Mouse (Mus musculus): ENCODE results near the gene Zfp791.

Zfp791 gene

GRCm38 (mm10) chr8:85083108-85083813 is 39.6 kb downstream of the Zfp791 start, which contains the start of gene Man2b1:
Man2b1 (plus strand) TSS chr8:85083270.
- peak; percentile 83 for DNase-seq (ENCODE audit: extremely low read depth, low read depth)

- peak; percentile 55 for DNase-seq (ENCODE audit: extremely low read depth, low read depth)
Measured at GRCm38 (mm10) chr8:85082169-85082568, 40.7 kb downstream of the Zfp791 start.

GRCm38 (mm10) chr8:85081216-85081555 is 41.7 kb downstream of the Zfp791 start, which contains the start of gene Wdr83:
Wdr83 (minus strand) TSS chr8:85081306.
- DNase-seq (ENCODE audit: extremely low read depth, low read depth) = peak; percentile 94

GRCm38 (mm10) chr8:85080532-85081215 is 42.2 kb downstream of the Zfp791 start, which contains the start of gene Wdr83os:
Wdr83os (plus strand) TSS chr8:85080740.
- peak; percentile 80 for DNase-seq (ENCODE audit: extremely low read depth, low read depth)

GRCm38 (mm10) chr8:85080214-85080531 is 42.7 kb downstream of the Zfp791 start:
- DNase-seq (ENCODE audit: extremely low read depth, low read depth) = no peak

- peak; percentile 70 for DNase-seq (ENCODE audit: extremely low read depth, low read depth)
Measured at GRCm38 (mm10) chr8:85076993-85077392, 45.9 kb downstream of the Zfp791 start.

GRCm38 (mm10) chr8:85076001-85076400 is 46.9 kb downstream of the Zfp791 start:
- no peak for DNase-seq (ENCODE audit: extremely low read depth, low read depth)

- DNase-seq (ENCODE audit: extremely low read depth, low read depth) = no peak
Measured at GRCm38 (mm10) chr8:85074617-85075016, 48.3 kb downstream of the Zfp791 start.

- DNase-seq (ENCODE audit: extremely low read depth, low read depth) = no peak
Measured at GRCm38 (mm10) chr8:85074167-85074566, 48.7 kb downstream of the Zfp791 start.

GRCm38 (mm10) chr8:85073041-85073612 is 49.8 kb downstream of the Zfp791 start:
- DNase-seq (ENCODE audit: extremely low read depth, low read depth) = no peak

- no peak for DNase-seq (ENCODE audit: extremely low read depth, low read depth)
Measured at GRCm38 (mm10) chr8:85072364-85072929, 50.4 kb downstream of the Zfp791 start.

- peak; percentile 86 for DNase-seq (ENCODE audit: extremely low read depth, low read depth)
Measured at GRCm38 (mm10) chr8:85071514-85072281, 51.2 kb downstream of the Zfp791 start, which contains the start of gene Dhps. Dhps (plus strand) TSS chr8:85071757.

- DNase-seq (ENCODE audit: extremely low read depth, low read depth) = no peak
Measured at GRCm38 (mm10) chr8:85071041-85071440, 51.9 kb downstream of the Zfp791 start.

GRCm38 (mm10) chr8:85067982-85068381 is 54.9 kb downstream of the Zfp791 start, which contains the start of gene Gm5741:
Gm5741 (minus strand) TSS chr8:85067982.
- DNase-seq (ENCODE audit: extremely low read depth, low read depth) = no peak

GRCm38 (mm10) chr8:85067155-85067554 is 55.7 kb downstream of the Zfp791 start:
- no peak for DNase-seq (ENCODE audit: extremely low read depth, low read depth)

- no peak for DNase-seq (ENCODE audit: extremely low read depth, low read depth)
Measured at GRCm38 (mm10) chr8:85065213-85065612, 57.7 kb downstream of the Zfp791 start.

- DNase-seq (ENCODE audit: extremely low read depth, low read depth) = no peak
Measured at GRCm38 (mm10) chr8:85062603-85063002, 60.3 kb downstream of the Zfp791 start.

- DNase-seq (ENCODE audit: extremely low read depth, low read depth) = peak; percentile 52
Measured at GRCm38 (mm10) chr8:85059879-85060616, 62.8 kb downstream of the Zfp791 start, which contains the start of gene Fbxw9. Fbxw9 (plus strand) TSS chr8:85060055.

Data from MEL-GATA-1-ER (cell line).